Mouse (Mus musculus): ENCODE data around the gene Tkt. TPM values are rescaled to one million over a fixed set of nuclear protein-coding genes. Genes with fewer than 3 reads are reported as not detected.

The Tkt gene
- polyA plus RNA-seq, 1 experiment from 2014 or later = 110 TPM

DNA sequence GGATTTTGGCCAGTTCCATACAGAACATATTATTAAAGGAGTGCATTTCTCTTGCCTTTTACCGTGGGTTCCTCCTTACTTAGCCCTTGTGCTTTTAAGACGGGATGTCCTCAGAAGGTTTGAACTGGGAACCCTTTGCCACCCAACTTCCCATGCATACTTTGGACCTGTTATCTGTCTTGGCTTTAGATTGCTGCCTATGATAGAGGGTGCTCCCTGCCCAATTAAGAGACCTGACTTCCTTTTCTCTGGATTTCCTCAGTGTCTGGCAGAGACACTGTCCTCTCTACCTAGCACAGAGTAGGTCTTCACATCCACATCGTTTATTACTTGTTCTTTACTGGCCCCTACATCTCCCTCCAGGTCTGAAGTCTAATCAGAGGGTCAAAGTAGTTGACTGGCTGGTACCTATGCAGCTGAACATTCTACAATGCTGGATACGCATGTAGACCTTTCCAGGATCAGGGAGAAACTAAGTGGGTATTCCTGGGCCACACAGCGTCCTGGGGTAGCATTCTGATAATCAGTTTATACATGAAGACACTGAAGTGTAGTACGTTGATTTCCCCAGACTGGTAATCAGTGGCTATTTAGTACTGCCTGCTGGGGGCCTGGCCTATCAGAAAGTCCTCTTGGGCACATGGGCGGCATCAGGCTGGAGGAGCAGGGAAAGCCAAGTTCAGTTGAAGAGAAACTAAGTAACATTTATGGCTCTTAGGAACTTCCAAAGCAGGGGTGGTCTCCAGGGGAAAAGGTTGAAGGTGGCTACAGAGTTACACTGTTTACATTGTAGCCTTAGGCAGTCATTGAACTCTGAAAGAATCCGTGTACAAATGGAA lies 2.3 kb downstream of the Tkt start:
- DNase-seq (ENCODE audit: low spot score) = no peak
- H3K4me2 ChIP-seq (replicated peaks) = peak overlapping the region; percentile 75
- WGBS = 37% methylated on average over 8 of the region's 8 CpGs
- H3K4me1 ChIP-seq (replicated peaks; ENCODE audit: control insufficient read depth, insufficient read depth, low read length) = peaks cover 26% of the 10 kb centered on the region
- ATAC-seq (ENCODE audit: low FRiP score) = no peak
- no peaks in the 10 kb centered on the region for H3K36me3 ChIP-seq (replicated peaks; ENCODE audit: control insufficient read depth, insufficient read depth)
- H3K9ac ChIP-seq = peak overlapping the region; percentile 86
- peak overlapping the region; percentile 62 for H3K4me3 ChIP-seq (replicated peaks; ENCODE audit: low read length)
- H3K27ac ChIP-seq = no peak overlapping the region
- H3K27me3 ChIP-seq (ENCODE audit: control insufficient read depth, insufficient read depth, low read length) = no peaks in the 10 kb centered on the region
- H3K9me3 ChIP-seq (ENCODE audit: control insufficient read depth, low read length) = no peaks in the 10 kb centered on the region

GRCm38 (mm10) chr14:30551509-30551908 lies 3.4 kb downstream of the Tkt start:
- Histone ChIP-seq H3K4me2 (replicated peaks) (peak overlapping the region; percentile 75), H3K4me3 (replicated peaks; ENCODE audit: low read length) (0 out of 2 replicates have a peak overlapping the region, but pooled peaks have one; percentile 0), H3K4me1 (replicated peaks; ENCODE audit: control insufficient read depth, insufficient read depth, low read length) (peaks cover 26% of the 10 kb centered on the region), H3K27ac (no peak overlapping the region), H3K36me3 (replicated peaks; ENCODE audit: control insufficient read depth, insufficient read depth) (0 out of 2 replicates have a peak, but pooled peaks cover 4% of the 10 kb centered on the region), H3K9ac (no peak overlapping the region), H3K9me3 (ENCODE audit: control insufficient read depth, low read length) (no peaks in the 10 kb centered on the region), H3K27me3 (ENCODE audit: control insufficient read depth, insufficient read depth, low read length) (no peaks in the 10 kb centered on the region)
- WGBS = 65% methylated on average over 5 of the region's 5 CpGs
- no peak for ATAC-seq (ENCODE audit: low FRiP score)
- no peak for DNase-seq (ENCODE audit: low spot score)

DNA sequence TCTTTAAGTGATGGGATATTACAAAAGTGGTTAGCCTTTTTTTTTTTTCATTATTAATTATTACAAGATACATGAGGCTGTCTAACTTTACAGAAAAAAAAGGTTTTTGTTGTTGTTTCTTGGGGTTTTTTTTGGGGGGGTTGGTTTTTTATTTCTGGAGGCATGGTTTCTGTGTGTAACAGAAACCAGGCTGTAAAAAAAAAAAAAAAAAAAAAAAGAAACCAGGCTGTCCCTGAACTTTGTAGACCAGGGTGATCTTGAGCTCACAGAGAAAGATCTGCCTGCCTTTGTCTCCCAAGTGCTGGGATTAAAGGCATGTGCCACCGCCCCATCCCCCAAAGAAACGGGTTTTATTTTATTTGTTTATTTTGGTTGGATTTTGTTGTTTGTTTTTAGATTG lies 3.8 kb downstream of the Tkt start:
- Histone ChIP-seq H3K36me3 (replicated peaks; ENCODE audit: control insufficient read depth, insufficient read depth) (0 out of 2 replicates have a peak, but pooled peaks cover 4% of the 10 kb centered on the region), H3K9me3 (ENCODE audit: control insufficient read depth, low read length) (no peaks in the 10 kb centered on the region), H3K4me3 (replicated peaks; ENCODE audit: low read length) (no peak overlapping the region), H3K27me3 (ENCODE audit: control insufficient read depth, insufficient read depth, low read length) (no peaks in the 10 kb centered on the region), H3K27ac (no peak overlapping the region), H3K4me2 (replicated peaks) (no peak overlapping the region), H3K4me1 (replicated peaks; ENCODE audit: control insufficient read depth, insufficient read depth, low read length) (peaks cover 26% of the 10 kb centered on the region), H3K9ac (no peak overlapping the region)
- ATAC-seq (ENCODE audit: low FRiP score) (no peak), DNase-seq (ENCODE audit: low spot score) (no peak)
- WGBS = 97% methylated on average over 2 of the region's 2 CpGs

DNA sequence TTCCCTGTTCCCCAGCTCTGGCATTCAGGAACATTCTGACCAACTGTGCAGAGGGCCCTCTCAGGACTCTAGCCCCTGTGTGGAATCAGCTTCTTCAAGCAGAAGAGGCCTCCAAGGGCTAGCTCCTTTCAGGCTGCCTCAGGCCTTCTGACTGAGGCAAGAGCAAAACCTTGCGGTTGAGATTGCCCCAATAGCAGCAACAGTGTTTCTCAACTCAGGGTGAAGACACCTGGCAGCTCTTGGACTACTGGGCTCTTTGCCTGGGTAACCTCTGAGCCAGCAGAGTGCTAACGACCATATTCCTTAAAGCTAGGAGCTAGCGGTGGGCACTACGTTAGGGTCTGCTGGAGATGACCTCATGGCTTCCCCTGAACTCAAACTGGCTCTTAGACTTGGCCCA lies 5.0 kb downstream of the Tkt start:
- ATAC-seq (ENCODE audit: low FRiP score) (no peak), DNase-seq (ENCODE audit: low spot score) (no peak)
- H3K27me3 ChIP-seq (ENCODE audit: control insufficient read depth, insufficient read depth, low read length) = no peaks in the 10 kb centered on the region
- H3K4me2 ChIP-seq (replicated peaks) = no peak overlapping the region
- H3K4me1 ChIP-seq (replicated peaks; ENCODE audit: control insufficient read depth, insufficient read depth, low read length) = peaks cover 21% of the 10 kb centered on the region
- H3K4me3 ChIP-seq (replicated peaks; ENCODE audit: low read length) = no peak overlapping the region
- H3K9ac ChIP-seq = no peak overlapping the region
- no peak overlapping the region for H3K27ac ChIP-seq
- H3K36me3 ChIP-seq (replicated peaks; ENCODE audit: control insufficient read depth, insufficient read depth) = peaks cover 4% of the 10 kb centered on the region; the same call in 1 of the 2 replicates
- WGBS = 93% methylated on average over 4 of the region's 4 CpGs
- H3K9me3 ChIP-seq (ENCODE audit: control insufficient read depth, low read length) = no peaks in the 10 kb centered on the region

GRCm38 (mm10) chr14:30556651-30557050 lies 8.5 kb downstream of the Tkt start:
- H3K4me2 ChIP-seq (replicated peaks) = no peak overlapping the region
- no peak overlapping the region for H3K4me3 ChIP-seq (replicated peaks; ENCODE audit: low read length)
- H3K27ac ChIP-seq = no peak overlapping the region
- 95% methylated on average over 2 of the region's 2 CpGs for WGBS
- no peaks in the 10 kb centered on the region for H3K9me3 ChIP-seq (ENCODE audit: control insufficient read depth, low read length)
- DNase-seq (ENCODE audit: low spot score) (no peak), ATAC-seq (ENCODE audit: low FRiP score) (no peak)
- peaks cover 10% of the 10 kb centered on the region for H3K4me1 ChIP-seq (replicated peaks; ENCODE audit: control insufficient read depth, insufficient read depth, low read length)
- no peaks in the 10 kb centered on the region for H3K27me3 ChIP-seq (ENCODE audit: control insufficient read depth, insufficient read depth, low read length)
- H3K9ac ChIP-seq = no peak overlapping the region
- peaks cover 39% of the 10 kb centered on the region for H3K36me3 ChIP-seq (replicated peaks; ENCODE audit: control insufficient read depth, insufficient read depth)

DNA sequence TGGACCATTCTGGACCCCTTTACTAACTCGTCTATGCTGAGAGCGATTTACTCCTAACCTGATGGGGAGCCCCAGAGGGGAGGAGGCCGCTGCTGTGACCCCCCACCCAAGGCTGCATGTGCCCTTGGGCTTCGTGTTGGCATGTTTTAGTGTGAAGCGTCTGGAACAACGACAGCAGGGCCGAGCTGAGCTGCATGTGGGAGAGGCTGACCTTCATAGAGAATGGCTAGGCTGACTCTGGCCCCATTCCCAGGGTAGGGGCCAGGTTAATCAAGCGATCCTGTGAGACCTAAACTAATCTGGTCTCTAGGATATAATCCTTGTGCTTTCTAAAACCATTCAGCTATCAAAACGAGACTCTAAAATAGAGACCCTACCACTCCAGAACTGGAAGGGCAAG lies 9.6 kb downstream of the Tkt start:
- H3K9ac ChIP-seq = no peak overlapping the region
- 74% methylated on average over 9 of the region's 9 CpGs for WGBS
- ATAC-seq (ENCODE audit: low FRiP score) = no peak
- H3K4me2 ChIP-seq (replicated peaks) = no peak overlapping the region
- H3K36me3 ChIP-seq (replicated peaks; ENCODE audit: control insufficient read depth, insufficient read depth) = peaks cover 42% of the 10 kb centered on the region
- H3K4me3 ChIP-seq (replicated peaks; ENCODE audit: low read length) = no peak overlapping the region
- H3K27me3 ChIP-seq (ENCODE audit: control insufficient read depth, insufficient read depth, low read length) = no peaks in the 10 kb centered on the region
- 0 out of 2 replicates have a peak, but pooled peaks cover 12% of the 10 kb centered on the region for H3K4me1 ChIP-seq (replicated peaks; ENCODE audit: control insufficient read depth, insufficient read depth, low read length)
- no peak for DNase-seq (ENCODE audit: low spot score)
- no peaks in the 10 kb centered on the region for H3K9me3 ChIP-seq (ENCODE audit: control insufficient read depth, low read length)
- H3K27ac ChIP-seq = no peak overlapping the region

DNA sequence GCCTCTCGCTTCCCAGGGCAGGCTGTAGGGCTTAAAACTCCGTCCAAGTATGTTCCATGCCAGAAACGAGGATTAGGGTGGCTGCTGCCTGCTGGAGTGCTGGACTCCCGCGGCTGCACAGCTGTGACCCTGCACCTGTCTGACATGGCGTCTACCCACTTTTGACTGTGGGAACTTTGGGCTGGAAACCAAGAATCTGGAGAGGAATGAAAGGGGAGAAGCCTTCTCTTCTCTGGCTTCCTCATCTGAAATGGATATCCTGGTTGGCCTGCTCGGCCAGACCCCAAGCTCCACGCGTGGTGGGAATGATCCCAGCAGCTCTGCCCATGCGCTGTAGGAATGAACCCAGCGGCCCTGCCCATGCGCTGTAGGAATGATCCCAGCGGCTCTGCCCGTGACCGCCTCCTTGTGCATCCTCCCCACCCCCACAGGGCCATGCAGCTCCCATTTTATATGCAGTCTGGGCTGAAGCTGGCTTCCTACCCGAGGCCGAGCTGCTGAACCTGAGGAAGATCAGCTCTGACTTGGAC lies 11.2 kb downstream of the Tkt start:
- H3K27ac ChIP-seq = no peak overlapping the region
- H3K4me1 ChIP-seq (replicated peaks; ENCODE audit: control insufficient read depth, insufficient read depth, low read length) = 0 out of 2 replicates have a peak, but pooled peaks cover 12% of the 10 kb centered on the region
- no peak for ATAC-seq (ENCODE audit: low FRiP score)
- peaks cover 53% of the 10 kb centered on the region for H3K36me3 ChIP-seq (replicated peaks; ENCODE audit: control insufficient read depth, insufficient read depth)
- DNase-seq (ENCODE audit: low spot score) = no peak
- no peak overlapping the region for H3K4me3 ChIP-seq (replicated peaks; ENCODE audit: low read length)
- 89% methylated on average over 17 of the region's 17 CpGs for WGBS
- H3K9ac ChIP-seq = no peak overlapping the region
- H3K4me2 ChIP-seq (replicated peaks) = no peak overlapping the region
- no peaks in the 10 kb centered on the region for H3K27me3 ChIP-seq (ENCODE audit: control insufficient read depth, insufficient read depth, low read length)
- H3K9me3 ChIP-seq (ENCODE audit: control insufficient read depth, low read length) = no peaks in the 10 kb centered on the region

- Histone ChIP-seq H3K9ac (no peak overlapping the region), H3K4me2 (replicated peaks) (no peak overlapping the region), H3K36me3 (replicated peaks; ENCODE audit: control insufficient read depth, insufficient read depth) (peaks cover 65% of the 10 kb centered on the region), H3K27ac (peak overlapping the region; percentile 10; the same call in 1 of the 2 replicates), H3K9me3 (ENCODE audit: control insufficient read depth, low read length) (no peaks in the 10 kb centered on the region), H3K4me1 (replicated peaks; ENCODE audit: control insufficient read depth, insufficient read depth, low read length) (0 out of 2 replicates have a peak, but pooled peaks cover 12% of the 10 kb centered on the region), H3K4me3 (replicated peaks; ENCODE audit: low read length) (no peak overlapping the region), H3K27me3 (ENCODE audit: control insufficient read depth, insufficient read depth, low read length) (no peaks in the 10 kb centered on the region)
- DNase-seq (ENCODE audit: low spot score) (no peak), ATAC-seq (ENCODE audit: low FRiP score) (no peak)
- WGBS = 91% methylated on average over 13 of the region's 13 CpGs
These were observed 12.7 kb downstream of the Tkt start for GRCm38 (mm10) chr14:30560803-30561389.

GRCm38 (mm10) chr14:30561470-30562187 lies 13.5 kb downstream of the Tkt start:
- no peak overlapping the region for H3K4me2 ChIP-seq (replicated peaks)
- peaks cover 71% of the 10 kb centered on the region for H3K36me3 ChIP-seq (replicated peaks; ENCODE audit: control insufficient read depth, insufficient read depth)
- no peaks in the 10 kb centered on the region for H3K9me3 ChIP-seq (ENCODE audit: control insufficient read depth, low read length)
- no peaks in the 10 kb centered on the region for H3K27me3 ChIP-seq (ENCODE audit: control insufficient read depth, insufficient read depth, low read length)
- H3K9ac ChIP-seq = no peak overlapping the region
- H3K4me3 ChIP-seq (replicated peaks; ENCODE audit: low read length) = no peak overlapping the region
- peak overlapping the region; percentile 10; the same call in 1 of the 2 replicates for H3K27ac ChIP-seq
- 59% methylated on average over 14 of the region's 14 CpGs for WGBS
- ATAC-seq (ENCODE audit: low FRiP score) (peak; percentile 50), DNase-seq (ENCODE audit: low spot score) (peak; percentile 66)
- 0 out of 2 replicates have a peak, but pooled peaks cover 12% of the 10 kb centered on the region for H3K4me1 ChIP-seq (replicated peaks; ENCODE audit: control insufficient read depth, insufficient read depth, low read length)
